Mouse (Mus musculus) limb, embryonic 10.5 days (tissue): ENCODE results near the gene Tmem126b. TPM values are rescaled to one million over a fixed set of nuclear protein-coding genes. Genes with fewer than 3 reads are reported as not detected.

Experiments
- DNase-seq: peaks from one replicate; pipeline ENCODE4 v3.0.0-alpha.2; 2017; ENCODE audit warnings: low spot score
- H3K27ac ChIP-seq: fragments of 300-500 bp; sonication (generic); 2 replicates; pipeline ENCODE4 v1.5.1; 2016; ENCODE audit warnings: mild to moderate bottlenecking
- H3K27me3 ChIP-seq: fragments of 300-500 bp; sonication (generic); 2 replicates; pipeline ENCODE4 v1.6.1; 2016; ENCODE audit warnings: low read depth, mild to moderate bottlenecking; ENCODE audit not compliant: poor library complexity, severe bottlenecking
- H3K36me3 ChIP-seq: fragments of 300-500 bp; sonication (generic); 2 replicates; pipeline ENCODE4 v1.6.1; 2016; ENCODE audit warnings: mild to moderate bottlenecking, moderate library complexity
- H3K4me1 ChIP-seq: fragments of 300-500 bp; sonication (generic); 2 replicates; pipeline ENCODE4 v1.6.1; 2016
- H3K4me3 ChIP-seq: fragments of 300-500 bp; sonication (generic); 2 replicates; pipeline ENCODE4 v1.5.1; 2016; ENCODE audit warnings: mild to moderate bottlenecking, moderate library complexity
- H3K9me3 ChIP-seq: fragments of 300-500 bp; sonication (generic); replicated peaks from 2 replicates; pipeline ENCODE4 v1.6.1; 2016; ENCODE audit warnings: mild to moderate bottlenecking
- WGBS: fragments of 180-500 bp; shearing (Covaris S2); methylation state at CpG from one replicate; pipeline ENCODE4 v1.1.7; 2016; 5-methylcytosine and 5-hydroxymethylcytosine counted together
- polyA plus RNA-seq: library from polyadenylated mRNA; unstranded; fragments of >200 nt; fragmentation: Nextera tagmentation; extraction: Ambion mirVana; gene quantifications from 2 replicates; pipeline ENCODE4 v1.2.1, GENCODE M21; 2016

Tmem126b gene
- 30.5 and 35.9 TPM in 2 replicates for polyA plus RNA-seq

DNA sequence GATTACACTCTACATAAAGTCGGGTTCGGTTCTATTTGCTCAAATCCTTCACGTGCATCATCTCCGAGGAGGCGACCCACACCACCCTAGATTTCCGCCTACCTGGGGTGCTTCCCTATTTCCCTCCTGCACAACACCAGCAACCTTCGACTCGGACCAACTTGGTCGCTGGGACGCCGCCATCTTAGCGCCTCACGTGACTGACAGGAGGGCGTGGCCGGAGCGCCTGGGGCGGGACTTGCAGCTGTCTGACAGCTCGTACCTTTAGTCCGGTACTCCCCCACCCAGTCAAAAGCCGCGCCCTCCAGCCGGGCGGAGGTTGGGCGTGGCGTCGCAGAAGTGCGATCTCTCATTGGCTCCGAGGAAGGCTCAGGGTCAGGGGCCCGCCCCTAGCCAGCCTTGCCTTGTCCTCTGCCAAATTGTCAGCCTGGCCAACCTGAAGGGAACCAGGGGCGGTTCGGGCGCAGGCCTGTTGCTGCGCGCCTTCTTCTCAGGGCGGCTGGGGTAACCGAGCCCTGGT lies at the start of gene Tmem126b:
TSS of gene Tmem126b (minus strand) at position 209 of the 520 bp plus-strand sequence.
- Histone ChIP-seq H3K27ac (peak within 1 kb of the TSS; percentile 85), H3K27me3 (peaks cover 18% of the 10 kb centered on the region), H3K9me3 (no peaks in the 10 kb centered on the region), H3K36me3 (0 out of 2 replicates have a peak, but pooled peaks cover 2% of the 10 kb centered on the region), H3K4me3 (peak within 1 kb of the TSS; percentile 70), H3K4me1 (peaks cover 16% of the 10 kb centered on the region)
- peak; percentile 98 for DNase-seq
- WGBS, result 2% methylated on average over 36 of the region's 36 CpGs

DNA sequence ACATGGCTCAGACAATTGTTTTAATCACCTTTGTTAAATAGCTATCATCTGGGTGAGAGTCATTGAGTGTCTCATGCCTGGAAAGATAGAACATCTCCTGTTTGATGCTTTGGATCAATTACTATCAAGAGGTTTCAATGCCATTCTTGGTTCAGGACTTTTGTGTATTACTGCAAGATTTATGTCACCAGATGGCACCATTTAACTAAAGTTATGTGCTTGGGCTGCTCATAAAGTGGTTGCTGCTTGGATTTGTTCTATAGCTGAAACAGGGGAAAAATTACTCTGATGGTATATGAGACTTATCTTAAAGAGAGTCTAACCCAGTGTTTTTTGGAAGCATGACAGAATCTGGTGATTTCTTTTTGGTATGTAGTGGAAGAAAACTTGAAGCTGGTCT lies 36.5 kb upstream of the Tmem126b start:
- H3K27ac ChIP-seq, result no peak overlapping the region
- H3K4me1 ChIP-seq, result no peaks in the 10 kb centered on the region
- H3K27me3 ChIP-seq, result no peaks in the 10 kb centered on the region
- no peaks in the 10 kb centered on the region for H3K36me3 ChIP-seq
- no peak for DNase-seq
- no peaks in the 10 kb centered on the region for H3K9me3 ChIP-seq
- no peak overlapping the region for H3K4me3 ChIP-seq

DNA sequence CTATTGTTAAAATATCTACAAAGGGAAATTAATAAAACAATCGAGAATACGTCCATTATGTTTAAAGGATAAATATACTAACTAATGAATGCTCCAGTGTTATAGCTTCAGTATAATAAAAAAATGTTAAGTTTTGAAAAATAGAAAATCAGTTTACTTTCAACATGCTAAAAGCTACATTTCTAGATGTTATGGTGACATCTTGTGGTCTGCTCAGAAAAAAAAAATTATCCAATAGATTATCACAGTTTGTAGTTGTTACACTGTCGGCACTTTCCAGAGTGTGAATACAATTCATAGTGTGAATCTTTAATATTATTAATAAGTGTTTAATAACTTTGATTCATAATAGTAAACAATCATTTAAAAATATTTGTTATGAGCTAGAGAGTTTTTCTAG lies 32.3 kb upstream of the Tmem126b start:
- Histone ChIP-seq H3K4me3 (no peak overlapping the region), H3K27ac (no peak overlapping the region), H3K36me3 (no peaks in the 10 kb centered on the region), H3K4me1 (no peaks in the 10 kb centered on the region), H3K27me3 (no peaks in the 10 kb centered on the region), H3K9me3 (no peaks in the 10 kb centered on the region)
- WGBS, result 84% methylated on average over 3 of the region's 3 CpGs
- no peak for DNase-seq

DNA sequence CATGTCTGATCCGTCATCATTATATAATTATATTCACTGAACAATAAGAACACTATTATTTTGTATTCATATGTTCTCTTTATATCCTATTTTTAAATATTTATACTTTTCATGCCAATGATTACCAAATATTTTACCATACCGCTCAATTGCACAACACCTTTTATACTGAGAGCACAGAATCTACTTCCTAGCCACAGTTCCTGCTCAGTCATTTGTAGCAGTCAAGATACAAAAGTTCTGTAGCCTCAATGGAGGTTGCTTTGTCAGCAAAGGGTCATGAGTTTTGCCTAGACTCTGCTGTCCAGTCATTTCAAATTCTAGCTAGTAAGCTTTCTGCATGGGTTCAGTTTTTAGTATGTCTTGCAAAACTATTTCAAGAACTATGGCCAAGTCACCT lies 6.8 kb upstream of the Tmem126b start:
- no peak for DNase-seq
- 90% methylated on average over 2 of the region's 2 CpGs for WGBS
- no peaks in the 10 kb centered on the region for H3K9me3 ChIP-seq
- peaks cover 9% of the 10 kb centered on the region for H3K27me3 ChIP-seq
- no peaks in the 10 kb centered on the region for H3K36me3 ChIP-seq
- H3K27ac ChIP-seq, result no peak overlapping the region
- H3K4me3 ChIP-seq, result no peak overlapping the region
- no peaks in the 10 kb centered on the region for H3K4me1 ChIP-seq

DNA sequence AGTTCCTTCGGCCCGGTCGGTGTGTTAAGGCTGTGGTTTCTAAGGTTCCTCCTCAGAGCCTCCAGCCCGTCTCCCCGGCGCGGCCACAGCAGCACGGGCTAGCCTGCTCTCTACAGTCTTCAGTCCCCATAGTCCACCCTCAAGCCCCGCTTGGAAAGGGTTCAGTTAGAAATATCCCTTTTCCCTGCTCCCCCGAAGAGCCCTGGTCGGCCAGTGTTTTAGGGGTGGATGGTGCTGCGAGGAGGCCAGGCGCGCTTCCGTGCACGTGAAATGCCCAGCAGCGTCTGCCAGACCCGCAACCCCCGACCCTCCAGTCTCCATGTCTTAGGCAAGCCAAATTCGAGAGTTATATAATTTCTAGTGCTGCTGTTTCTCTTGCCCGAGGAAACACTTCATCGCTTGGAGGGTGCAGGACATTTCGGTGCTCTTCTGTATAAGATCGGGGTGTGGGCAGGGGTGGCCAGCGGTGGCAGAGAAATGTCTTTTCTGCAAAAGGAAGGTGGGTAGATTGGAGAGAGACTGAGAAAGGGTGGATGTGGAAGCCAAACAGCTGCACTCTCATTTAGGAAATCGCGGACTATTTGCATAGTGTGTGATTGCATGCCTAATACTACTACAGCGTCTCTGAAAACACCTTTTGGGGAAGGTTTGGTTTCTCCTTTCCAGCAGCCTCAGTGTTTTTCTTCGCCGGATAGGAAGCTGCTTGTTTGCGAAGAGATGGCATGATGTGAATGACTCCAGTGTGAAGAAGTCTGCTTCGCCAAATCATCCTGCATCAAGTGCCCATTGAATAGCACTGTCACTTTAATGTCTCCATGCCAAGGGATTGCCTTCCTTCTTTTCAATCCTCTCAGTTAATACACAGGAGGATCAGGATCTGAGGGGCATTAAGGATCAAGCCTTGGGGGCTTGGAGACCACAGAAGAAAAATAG lies 778 bp upstream of the Tmem126b start, which contains the start of gene Dlg2:
TSS of gene Dlg2 (plus strand) at position 360 of the 933 bp plus-strand sequence.
- Histone ChIP-seq H3K27ac (peak within 1 kb of the TSS; percentile 85), H3K27me3 (peaks cover 18% of the 10 kb centered on the region), H3K36me3 (no peaks in the 10 kb centered on the region), H3K9me3 (no peaks in the 10 kb centered on the region), H3K4me3 (peak within 1 kb of the TSS; percentile 70), H3K4me1 (peaks cover 16% of the 10 kb centered on the region)
- DNase-seq, result no peak
- under 1% methylated on average over 32 of the region's 32 CpGs for WGBS

DNA sequence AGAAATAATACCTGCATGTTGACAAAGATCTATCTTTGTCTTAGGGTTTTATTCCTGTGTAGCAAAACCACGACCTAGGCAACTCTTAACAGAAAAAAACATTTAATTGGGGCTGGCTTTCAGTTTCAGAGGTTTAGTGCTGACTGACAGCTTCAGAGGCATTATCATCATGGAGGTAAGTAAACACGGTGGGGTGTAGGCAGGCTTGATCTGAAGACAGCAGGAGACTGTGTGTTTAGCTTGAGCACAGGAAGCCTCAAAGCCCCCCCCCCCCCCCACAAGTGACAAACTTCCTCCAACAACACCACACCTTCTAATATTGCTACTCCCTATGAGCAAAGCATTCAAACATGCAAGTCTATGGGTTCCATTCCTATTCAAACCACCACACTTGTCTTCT lies 2.3 kb downstream of the Tmem126b start:
- Histone ChIP-seq H3K36me3 (peaks cover 19% of the 10 kb centered on the region), H3K27ac (no peak overlapping the region), H3K4me1 (peaks cover 16% of the 10 kb centered on the region), H3K4me3 (no peak overlapping the region), H3K27me3 (peaks cover 16% of the 10 kb centered on the region), H3K9me3 (no peaks in the 10 kb centered on the region)
- DNase-seq, result no peak
- WGBS, result 80% methylated on average over 2 of the region's 2 CpGs

DNA sequence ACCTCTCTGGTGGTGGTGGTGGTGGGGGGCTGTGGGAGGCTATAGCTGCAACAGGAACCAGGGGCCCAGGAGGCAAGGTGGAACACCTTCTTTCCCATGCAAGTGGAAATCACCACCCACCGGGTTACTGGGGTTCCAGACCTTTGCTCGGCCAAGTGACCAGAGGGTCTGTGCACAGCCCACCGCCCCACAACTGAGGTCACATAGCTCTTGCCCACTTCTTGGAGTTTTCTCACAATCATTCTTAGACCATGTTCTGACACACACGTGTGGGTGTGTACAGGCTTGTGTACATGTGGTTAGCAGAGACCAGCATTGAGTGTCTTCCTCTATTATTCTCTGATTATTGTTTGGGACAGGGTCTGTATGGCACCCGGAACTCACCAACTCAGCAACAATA lies 14.4 kb downstream of the Tmem126b start:
- Histone ChIP-seq H3K4me1 (peaks cover 7% of the 10 kb centered on the region), H3K9me3 (no peaks in the 10 kb centered on the region), H3K27me3 (peaks cover 10% of the 10 kb centered on the region; the same call in 1 of the 2 replicates), H3K27ac (no peak overlapping the region), H3K4me3 (no peak overlapping the region), H3K36me3 (no peaks in the 10 kb centered on the region)
- WGBS, result 91% methylated on average over 5 of the region's 5 CpGs
- DNase-seq, result no peak

DNA sequence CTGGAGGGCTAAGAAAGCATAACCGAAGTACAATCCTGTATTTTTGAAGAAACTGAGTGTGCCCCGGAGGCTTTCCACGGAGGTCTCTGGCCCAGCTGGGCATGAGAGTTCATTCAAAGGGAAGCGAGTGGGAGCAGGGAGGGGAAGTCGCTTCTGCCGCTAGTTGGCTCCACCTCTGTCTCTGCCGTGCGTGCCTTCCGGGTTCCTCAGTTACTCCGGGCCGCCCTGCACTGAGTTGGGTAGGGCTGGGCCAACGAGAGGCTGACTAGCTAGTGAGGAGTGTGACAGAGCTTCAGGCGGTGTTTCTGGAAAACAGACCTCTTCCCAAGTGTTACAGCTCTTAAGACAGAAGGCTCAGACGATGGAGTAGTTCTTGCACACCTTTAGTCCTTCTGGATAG lies 14.9 kb downstream of the Tmem126b start:
- DNase-seq, result peak; percentile 34
- Histone ChIP-seq H3K27me3 (peaks cover 10% of the 10 kb centered on the region; the same call in 1 of the 2 replicates), H3K9me3 (no peaks in the 10 kb centered on the region), H3K4me1 (peaks cover 12% of the 10 kb centered on the region), H3K27ac (no peak overlapping the region), H3K36me3 (no peaks in the 10 kb centered on the region), H3K4me3 (no peak overlapping the region)
- 26% methylated on average over 14 of the region's 14 CpGs for WGBS

DNA sequence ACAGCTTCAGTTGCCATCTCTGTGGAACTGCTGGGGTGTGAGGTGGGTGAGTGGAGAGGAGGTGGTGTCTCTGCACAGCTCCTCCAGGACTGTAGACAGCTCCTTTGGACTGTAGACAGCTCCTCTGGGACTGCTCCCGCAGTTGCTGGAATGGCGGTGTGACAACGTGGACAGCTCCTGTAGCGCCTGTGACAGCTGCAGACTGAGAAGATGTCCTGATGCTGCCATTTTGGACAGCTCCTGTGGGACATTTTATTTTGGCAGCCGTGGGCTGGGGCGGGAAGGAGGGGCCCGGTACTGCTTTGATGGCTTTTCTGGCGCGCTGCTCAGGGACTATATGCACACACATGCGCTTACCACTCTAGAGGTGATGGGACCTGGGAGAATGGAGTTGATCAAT lies 15.5 kb downstream of the Tmem126b start:
- Histone ChIP-seq H3K27ac (no peak overlapping the region), H3K4me1 (peaks cover 15% of the 10 kb centered on the region), H3K4me3 (no peak overlapping the region), H3K36me3 (no peaks in the 10 kb centered on the region), H3K27me3 (peaks cover 10% of the 10 kb centered on the region; the same call in 1 of the 2 replicates), H3K9me3 (no peaks in the 10 kb centered on the region)
- 60% methylated on average over 10 of the region's 10 CpGs for WGBS
- no peak for DNase-seq

DNA sequence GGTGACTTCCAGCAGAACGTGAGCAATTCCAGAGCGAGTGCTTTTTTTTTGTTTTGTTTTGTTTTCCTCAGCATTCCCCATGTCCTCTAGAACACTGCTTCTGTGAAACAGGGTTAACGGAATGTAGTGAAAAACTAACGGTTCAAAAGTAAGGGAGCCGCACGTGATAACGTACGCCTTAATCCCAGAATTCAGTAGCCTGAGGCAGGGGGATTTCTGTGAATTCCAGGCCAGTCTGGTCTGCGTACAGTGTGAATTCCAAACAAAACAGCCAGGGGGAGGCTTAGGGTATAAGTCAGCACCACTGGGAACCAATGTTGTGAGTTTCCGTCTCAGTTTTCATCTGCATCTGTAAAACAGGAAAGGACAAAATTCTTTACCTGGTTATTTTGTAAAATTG lies 18.3 kb downstream of the Tmem126b start:
- WGBS, result 24% methylated on average over 10 of the region's 10 CpGs
- peaks cover 15% of the 10 kb centered on the region for H3K4me1 ChIP-seq
- DNase-seq, result no peak

DNA sequence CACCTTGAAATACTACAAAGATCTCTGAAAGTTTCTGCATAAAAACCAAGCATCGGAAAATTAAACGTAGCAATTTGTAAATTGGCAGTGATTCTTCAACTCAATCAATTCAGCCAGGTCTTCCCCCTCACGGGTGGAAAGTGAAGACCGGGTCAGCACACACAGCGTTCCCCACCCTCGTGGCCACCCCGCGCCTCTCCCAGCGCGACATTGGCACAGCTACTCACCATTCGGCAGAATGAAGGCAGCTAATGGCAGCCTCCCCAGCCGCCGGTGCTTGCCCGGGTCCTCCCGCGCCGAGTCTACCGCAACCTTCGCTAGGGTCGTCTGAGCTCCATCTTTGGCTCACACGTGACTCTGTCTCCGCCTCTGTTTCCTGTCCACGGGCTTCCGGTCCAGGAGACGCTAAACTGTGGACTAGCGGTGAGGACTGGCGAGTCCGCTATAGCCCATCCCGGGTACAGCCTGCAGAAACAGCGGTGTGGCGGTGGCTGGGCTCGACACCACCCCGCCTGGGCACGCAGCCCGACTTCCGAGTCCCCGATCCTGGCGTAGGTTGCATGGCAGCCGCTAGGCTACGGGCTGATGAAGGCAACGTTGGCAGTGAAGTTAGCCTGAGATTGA lies 18.8 kb downstream of the Tmem126b start, which contains the start of gene Tmem126a:
TSS of gene Tmem126a (minus strand) at position 385 of the 624 bp plus-strand sequence.
- Histone ChIP-seq H3K4me3 (peak within 1 kb of the TSS; percentile 78), H3K27ac (peak within 1 kb of the TSS; percentile 92), H3K27me3 (peaks cover 10% of the 10 kb centered on the region; the same call in 1 of the 2 replicates), H3K36me3 (peaks cover 26% of the 10 kb centered on the region), H3K4me1 (peaks cover 15% of the 10 kb centered on the region), H3K9me3 (no peaks in the 10 kb centered on the region)
- WGBS, result under 1% methylated on average over 41 of the region's 41 CpGs
- peak; percentile 90 for DNase-seq

More for the DNA sequence above, 18.3 kb downstream of the Tmem126b start:
- H3K9me3 ChIP-seq, result no peaks in the 10 kb centered on the region
- H3K27me3 ChIP-seq, result peaks cover 10% of the 10 kb centered on the region; the same call in 1 of the 2 replicates
- peak overlapping the region; percentile 92 for H3K27ac ChIP-seq
- peak overlapping the region; percentile 78 for H3K4me3 ChIP-seq
- H3K36me3 ChIP-seq, result peaks cover 22% of the 10 kb centered on the region

DNA sequence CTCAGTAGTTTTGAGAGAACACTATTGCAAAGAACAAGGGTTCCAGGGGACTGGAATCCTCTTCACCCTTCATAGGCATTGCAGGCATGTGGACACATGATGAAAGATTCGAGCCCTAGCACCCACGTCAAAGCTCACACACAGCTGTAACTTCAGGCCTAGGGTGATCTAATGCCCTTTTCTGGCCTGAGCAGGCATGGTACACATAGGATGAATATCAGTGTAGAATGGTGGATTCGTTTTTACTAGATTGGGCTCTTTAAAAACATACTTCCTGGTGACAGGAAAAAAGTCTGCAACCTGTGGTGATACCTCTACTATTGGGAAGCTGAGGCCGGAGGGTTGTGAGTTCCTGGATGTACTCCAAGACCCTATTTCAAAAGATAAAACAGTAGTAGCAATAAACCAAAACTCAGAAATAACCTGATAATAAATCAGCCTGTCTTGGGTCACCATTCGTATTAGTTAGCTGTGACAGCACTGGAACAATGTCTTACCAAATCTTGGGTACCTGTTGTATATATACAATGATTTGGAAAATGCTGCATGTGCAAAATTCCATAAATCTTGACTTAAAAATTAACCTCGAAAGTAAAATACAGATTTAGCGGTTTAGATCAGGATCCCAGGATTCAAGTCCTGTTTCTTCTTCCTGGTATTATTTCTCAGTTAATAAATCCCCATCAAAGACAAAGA lies 19.5 kb downstream of the Tmem126b start:
- no peak for DNase-seq
- Histone ChIP-seq H3K27ac (peak overlapping the region; percentile 92), H3K4me1 (peaks cover 15% of the 10 kb centered on the region), H3K4me3 (peak overlapping the region; percentile 78), H3K9me3 (no peaks in the 10 kb centered on the region), H3K27me3 (peaks cover 10% of the 10 kb centered on the region; the same call in 1 of the 2 replicates), H3K36me3 (peaks cover 33% of the 10 kb centered on the region)
- WGBS, result 37% methylated on average over 7 of the region's 7 CpGs
